Mouse (Mus musculus): ENCODE data around the gene Gfra1. TPM values are rescaled to one million over a fixed set of nuclear protein-coding genes. Genes with fewer than 3 reads are reported as not detected.

Gfra1 gene
- total RNA-seq, 2 experiments from 2014 or later = 3.4 to 3.5 TPM

DNA sequence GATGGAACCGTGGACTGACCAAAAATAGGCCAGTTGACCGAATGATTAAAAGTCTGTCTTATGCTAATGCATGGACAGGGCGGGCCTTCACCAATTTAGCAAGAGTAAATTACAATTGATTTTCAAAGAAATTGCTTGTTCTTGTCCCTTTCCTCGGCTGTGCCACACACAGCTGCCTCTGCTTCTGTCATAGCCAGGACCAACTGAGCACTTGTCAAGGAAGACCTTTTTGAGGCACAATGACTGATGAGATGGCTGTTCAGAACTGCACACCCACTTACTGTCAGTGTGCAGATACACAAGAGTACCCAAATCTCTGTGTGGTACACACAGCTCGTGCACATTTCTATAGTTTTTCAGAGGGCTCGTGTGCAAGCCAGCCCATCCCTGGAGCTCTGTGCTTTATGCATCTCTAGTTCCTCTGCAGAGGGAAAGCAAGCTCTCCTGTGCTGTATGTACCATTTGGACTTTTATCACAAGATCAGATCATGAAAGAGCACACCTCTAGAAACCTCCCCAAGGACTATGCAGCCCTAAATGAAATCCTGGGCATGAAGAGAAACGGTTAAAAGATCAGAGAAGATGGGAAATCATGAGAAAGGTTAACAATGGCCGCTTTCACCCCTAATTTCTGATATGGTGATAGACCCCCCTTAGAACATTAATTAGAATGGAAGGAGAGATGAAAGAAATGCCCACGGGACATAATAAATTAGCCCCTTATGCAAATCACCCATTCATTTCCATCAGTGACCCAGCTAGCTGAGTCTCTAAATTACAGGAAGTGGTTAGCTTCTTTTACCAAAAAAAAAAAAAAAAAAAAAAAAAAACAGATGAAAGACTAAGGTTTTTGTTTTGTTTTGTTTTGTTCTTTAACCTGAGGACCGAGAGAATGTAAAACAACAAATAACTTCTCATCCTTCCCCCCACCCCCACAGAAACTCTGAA, 12.7 kb downstream of the Gfra1 start:
- DNase-seq (ENCODE audit: low spot score) = no peak

DNA sequence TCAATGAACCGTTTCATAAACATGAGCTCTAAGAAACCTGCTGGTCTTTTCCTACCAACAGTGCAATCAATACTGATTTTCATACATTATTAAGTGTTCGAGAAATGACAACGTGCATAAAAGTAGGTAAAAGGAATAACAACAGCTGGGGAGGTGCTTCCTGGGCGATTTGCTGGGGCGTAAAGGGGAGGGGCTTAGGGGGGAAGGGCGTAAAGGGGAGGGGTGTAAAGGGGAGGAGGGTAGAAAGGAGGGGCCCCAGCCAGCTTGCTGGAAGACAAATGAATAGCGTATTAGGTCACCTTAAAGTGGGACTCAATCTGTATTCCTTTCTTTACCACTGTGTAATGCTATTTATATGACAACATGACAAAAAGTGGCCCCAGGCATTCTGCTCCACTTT, 13.9 kb downstream of the Gfra1 start:
- DNase-seq (ENCODE audit: low spot score) = no peak

DNA sequence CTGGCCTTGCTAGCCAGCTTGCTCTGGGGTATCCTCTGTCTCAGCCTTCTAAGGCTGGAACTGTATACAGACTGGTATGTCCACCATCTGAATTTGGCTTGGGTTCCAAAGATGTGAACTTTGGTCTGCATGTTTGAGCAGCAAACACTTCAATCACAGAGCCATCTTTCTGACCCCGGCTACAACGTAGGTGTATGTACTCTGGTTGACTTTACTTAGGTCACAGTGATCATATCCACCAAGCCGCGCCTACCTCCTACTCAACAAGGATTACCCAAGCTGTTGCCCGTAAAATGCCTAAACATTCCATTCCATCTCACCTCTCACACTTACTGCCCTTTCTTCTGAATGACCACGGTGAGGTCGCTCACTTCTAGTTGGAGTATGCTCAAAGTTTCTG, 14.5 kb downstream of the Gfra1 start:
- DNase-seq (ENCODE audit: low spot score) = no peak

DNA sequence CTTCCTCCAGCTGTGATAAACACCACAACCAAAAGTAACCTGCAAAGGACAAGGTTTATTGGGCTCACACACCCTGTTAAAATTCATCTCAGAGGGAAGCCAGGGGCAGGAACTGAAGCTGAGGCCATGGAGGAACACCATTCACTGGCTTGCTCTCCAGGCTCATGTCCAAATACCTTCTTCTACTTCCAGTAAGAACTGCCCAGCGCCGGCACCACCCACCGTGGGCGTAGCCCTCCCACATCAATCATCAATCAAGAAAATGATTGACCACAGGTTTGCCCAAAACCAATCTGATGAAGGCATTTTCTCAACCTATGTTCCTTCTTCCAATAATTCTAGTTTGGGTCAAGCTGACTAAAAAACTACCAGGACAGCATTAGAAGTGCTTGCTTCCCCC, 16.9 kb downstream of the Gfra1 start:
- no peak for DNase-seq (ENCODE audit: low spot score)

DNA sequence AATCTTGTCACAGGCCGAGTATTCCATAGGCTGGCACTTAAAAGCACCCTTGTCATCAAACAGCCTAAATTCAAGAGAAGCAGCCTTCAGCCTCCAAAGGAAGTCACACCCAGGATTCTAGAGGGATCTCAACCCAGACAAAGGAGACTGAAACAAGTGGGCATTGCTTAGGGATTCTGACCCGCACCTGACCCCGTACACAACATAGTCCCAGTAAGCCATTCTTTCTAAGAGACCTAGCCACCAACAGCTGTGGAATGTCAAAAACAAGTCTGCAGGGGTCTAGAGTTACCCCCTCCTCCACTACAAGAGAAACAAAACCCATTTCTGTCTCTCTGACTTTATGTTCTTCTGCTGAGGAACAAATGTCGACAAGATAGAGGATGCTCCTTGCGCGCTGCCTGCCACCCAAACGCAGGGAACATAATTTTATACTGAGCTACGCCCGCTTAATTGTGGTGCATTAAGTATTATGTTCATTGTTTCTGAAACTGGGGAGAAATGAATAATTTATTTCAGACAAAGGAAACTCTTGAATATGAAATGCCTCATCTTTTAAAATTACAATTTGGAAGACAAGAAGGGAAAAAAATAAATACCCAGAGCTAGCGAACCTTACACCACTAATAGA, 18.2 kb downstream of the Gfra1 start:
- no peak for DNase-seq (ENCODE audit: low spot score)

DNA sequence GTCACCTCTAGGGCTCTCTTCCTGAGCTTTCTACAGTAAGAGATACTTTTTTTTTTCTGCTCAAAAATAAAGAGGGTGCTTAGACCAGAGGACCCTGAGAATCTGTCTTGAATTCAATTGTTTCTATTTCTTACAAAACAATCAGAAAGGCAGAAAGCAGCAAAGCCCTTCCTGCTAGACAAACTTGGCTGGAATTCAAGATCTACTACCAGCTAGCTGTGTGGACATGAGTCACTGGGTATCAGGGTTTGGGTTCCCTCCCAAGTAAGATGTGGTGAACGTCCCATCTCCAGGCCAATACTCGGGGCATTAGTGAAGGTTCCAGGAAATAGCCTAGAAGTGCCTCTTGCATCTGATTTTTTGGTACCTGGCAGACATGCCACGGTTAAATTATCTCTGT, 18.8 kb downstream of the Gfra1 start:
- no peak for DNase-seq (ENCODE audit: low spot score)

DNA sequence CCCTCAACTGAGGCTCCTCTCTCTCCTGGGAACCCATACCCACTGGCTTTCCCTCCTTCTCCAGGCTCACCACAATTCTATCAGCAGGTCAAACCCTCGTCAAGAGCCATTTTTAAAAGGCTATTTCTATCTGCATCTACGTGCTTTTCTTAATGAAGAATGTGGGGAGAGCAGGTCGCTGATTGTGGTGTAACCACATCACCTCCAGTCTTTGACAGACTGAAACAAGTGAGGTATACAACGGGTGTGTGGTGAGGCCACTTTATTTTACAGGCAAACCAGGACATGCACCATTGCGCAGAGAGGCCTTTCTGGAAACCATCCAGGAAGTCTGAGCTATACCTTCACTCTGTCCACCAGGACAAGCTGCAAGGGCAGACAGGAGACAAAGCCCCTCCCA, 19.8 kb downstream of the Gfra1 start:
- DNase-seq (ENCODE audit: low spot score) = no peak

DNA sequence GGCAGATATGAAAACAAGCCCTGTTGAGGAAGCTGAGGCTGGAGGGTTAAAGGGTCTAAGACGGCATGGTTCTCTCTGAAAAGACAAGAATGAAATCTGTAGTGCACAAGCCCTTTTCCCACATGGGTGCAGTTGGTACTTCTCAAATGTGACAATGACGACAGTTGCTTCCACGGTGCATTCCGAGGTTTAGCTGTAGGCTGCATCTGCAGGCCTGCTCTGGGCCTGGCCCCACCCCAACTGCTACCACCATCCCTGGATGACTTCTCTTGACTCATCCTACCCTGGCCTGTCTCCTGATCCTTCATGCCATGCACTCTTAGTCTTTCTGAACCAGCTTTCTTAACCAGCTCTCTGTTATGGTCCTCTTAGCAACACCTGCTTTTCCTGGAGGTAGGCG, 22.9 kb downstream of the Gfra1 start:
- no peak for DNase-seq (ENCODE audit: low spot score)

DNA sequence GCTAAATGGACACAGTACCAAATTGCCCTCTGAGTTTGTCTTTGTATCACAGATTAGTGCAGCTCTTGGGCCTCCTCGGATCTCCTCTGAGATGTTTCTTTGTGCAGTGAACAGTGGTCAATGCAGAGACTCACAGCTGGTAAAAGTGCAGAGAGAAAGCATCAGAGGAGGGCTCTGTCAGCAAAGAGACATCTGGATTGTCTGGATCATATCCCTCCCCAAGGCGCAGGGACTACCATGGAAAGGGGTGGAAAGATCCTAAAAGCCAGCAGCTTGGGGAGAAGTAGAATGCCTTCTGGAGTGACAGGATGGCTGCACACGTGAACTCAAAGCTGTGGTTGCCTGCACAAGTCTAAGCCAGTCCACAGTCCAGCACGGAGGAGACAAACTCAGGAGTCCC, 27.2 kb downstream of the Gfra1 start:
- no peak for DNase-seq (ENCODE audit: low spot score)

DNA sequence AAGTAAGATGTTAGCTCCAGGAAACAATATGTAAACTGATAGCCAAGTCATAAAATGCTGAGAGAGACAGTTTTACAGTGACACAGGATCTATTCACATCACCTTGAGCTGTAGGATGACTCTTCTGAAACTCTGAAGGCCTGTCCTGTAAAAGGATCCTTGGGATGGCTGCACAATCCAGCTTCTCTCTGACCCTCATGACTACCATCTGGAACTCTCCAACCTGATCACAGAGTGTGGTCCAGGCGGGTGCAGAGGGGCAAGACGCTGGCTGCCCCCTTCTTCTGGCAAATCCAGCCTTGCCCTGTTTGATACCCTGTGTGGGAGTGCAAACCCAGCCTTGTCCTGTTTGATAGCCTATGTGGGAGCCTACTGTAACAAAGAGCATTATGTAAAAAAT, 28.4 kb downstream of the Gfra1 start:
- no peak for DNase-seq (ENCODE audit: low spot score)

DNA sequence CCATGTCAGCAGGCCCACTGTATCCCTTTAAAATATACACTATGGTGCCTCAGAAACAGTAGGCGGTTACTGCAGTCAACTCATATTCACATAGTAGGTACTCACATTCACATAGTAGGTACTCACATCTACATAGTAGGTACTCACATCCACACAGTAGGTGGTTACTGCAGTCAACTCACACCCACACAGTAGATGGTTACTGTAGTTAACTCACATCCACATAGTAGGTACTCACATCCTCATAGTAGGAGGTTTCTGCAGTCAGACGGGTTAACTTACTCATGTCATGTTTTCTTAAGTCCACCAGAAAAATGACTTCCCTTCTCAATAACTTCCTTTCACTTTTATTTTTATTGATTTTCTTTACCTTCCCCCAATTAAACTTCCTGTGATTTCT, 30.8 kb downstream of the Gfra1 start:
- no peak for DNase-seq (ENCODE audit: low spot score)

DNA sequence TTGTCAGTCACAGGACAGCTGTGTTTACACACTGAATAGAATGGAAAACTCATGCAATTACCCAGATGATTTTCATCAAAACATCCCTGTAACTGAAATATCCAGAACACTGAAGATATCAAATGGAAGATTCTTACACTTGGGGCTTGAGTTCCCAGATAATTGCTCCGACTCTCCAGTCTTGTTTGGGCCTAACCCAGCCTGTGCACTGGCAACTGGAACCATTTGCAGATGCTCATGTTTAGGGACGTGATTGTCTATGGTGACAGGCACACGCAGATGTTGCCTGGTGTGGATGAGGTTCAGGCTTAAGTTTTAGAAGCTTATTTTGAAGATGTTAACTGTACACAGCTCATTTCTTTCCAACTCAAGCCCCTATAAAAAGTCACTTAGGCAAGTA, 31.5 kb downstream of the Gfra1 start:
- no peak for DNase-seq (ENCODE audit: low spot score)

DNA sequence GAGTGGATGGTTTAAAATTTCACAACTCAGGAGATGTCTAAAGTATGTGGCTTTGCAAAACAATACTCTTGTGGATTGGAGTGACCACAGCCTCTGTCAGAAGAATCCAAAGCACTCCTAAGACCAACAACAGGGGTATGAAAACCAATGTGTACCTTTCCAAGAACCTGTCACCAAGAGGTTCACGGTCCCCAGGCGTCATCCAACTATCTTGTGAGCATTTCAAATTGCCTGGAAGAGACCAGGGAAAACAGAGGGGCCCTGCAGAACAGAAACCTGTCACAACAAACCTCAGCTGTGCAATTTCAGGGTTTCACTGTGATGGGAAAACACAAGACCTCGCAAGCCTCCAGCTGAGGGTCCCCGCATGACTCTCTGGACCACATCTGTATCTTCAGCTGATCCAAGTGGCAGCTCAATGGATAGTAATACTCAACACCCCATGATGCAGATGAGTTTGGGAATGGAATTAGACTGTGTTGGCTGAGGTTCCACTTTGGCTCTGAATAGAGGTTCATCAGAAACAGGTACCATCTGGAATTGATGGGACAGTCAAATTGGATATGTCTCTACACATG, 32.7 kb downstream of the Gfra1 start:
- no peak for DNase-seq (ENCODE audit: low spot score)

DNA sequence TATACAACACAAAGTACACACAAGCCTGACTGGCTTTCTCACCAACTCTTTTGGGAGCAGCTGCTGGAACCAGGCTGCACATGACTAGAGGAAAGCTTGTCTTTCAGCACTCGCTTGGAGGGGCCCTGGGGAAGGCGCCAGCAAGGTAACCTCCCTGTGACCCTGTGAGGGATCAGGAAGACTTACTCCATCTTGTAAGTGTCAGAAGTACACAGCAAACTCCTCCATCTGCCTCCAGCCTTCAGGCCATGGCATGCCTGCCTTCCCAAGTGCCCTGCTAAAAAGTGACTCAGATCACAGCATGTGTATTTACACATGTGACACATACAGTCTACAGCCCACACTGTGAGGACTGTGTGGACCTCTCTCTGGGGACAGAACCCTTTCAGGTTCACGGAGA, 36.0 kb downstream of the Gfra1 start:
- no peak for DNase-seq (ENCODE audit: low spot score)

DNA sequence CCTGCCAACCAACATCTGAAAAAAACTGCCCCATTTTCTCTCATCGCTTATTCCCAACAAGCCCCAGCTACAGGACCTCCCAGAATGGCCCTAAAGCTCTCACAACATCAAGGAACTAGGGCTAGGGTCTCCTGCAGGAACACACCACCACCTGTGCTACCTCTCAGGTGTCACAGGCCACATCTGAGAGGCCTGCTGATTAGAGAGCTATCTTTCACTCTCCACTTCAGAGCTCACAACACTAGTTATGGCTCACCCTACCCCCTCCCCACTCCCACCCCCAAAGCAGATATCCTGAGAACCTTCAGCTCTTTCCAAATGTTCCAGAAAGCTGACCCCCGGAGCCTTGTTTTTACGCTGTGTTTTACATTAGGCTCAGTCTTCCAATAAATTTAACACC, 36.4 kb downstream of the Gfra1 start:
- DNase-seq (ENCODE audit: low spot score) = no peak

DNA sequence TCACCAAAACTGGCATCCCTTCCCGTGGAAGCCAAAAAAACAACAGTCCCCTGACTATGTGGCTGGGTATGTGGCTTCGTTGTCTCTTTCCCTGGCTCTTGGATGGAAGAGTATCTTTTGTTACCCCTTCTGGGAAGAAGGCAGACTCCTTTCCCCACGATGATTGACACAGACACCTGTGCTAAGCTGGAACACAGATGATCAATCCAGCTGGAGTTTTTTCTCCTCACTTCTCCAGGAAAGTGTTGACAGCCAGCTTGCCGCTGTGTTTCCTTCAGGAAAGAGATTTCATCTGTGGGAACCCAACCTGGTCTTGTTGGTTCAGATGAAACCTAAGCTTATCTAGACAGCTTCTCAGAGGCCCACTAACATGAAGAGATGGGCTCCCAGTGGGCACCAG, 40.5 kb downstream of the Gfra1 start:
- DNase-seq (ENCODE audit: low spot score) = no peak

DNA sequence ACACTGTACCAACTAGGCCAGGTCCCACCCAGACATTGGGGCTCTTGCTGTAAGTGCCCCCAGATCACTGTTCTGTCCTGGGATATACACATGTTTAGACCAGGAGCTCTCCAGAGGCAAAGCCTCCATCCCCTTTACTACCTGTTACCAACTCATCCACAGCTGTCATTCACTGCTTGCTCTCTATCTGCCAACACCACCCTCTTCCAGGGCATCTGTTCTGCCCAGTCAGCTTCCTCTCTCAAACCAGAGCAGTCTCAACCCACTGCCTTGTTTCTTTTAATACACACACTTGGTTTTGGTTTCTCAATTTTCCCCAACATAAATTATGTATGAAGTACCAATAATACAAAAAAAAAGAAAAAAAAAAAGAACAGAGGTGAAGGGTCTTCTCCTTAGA, 41.0 kb downstream of the Gfra1 start:
- no peak for DNase-seq (ENCODE audit: low spot score)

DNA sequence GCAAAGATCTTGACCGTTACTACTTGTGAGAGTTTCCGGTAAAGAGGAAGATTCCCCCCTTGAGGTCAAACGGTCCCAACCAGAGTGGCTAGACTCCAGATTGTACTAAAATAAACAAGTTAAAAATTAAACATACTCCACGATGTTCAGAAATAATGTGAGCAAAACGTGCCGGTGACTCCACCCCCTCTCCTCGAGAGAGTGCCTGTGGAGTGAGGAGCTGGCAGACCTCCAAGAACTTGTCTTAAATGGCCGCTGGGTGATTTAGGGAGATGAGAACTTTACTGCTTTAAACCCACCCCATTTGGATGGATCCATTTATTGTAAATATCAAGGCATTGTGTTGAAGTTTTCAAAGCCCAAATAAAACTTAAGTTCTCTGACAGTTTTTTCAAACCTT, 42.4 kb downstream of the Gfra1 start:
- peak; percentile 15 for DNase-seq (ENCODE audit: low spot score)

DNA sequence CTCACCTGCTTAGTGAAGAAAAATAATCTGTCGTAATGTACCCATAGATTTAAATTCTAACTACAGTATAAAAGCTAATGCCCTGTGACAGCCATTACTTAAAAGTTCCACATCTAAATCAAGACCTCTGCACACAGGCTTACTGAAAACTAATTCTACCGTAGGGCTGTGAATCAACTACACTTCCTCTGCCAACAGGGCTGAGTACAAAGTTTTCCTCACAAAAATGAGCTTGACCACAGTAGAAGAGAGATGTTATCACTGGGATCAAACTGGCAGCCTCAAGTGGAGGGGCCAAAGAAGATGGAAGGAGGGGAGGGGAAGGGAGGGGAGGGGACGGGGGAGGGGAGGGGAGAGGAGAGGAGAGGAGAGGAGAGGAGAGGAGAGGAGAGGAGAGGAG, 42.9 kb downstream of the Gfra1 start:
- DNase-seq (ENCODE audit: low spot score) = no peak

DNA sequence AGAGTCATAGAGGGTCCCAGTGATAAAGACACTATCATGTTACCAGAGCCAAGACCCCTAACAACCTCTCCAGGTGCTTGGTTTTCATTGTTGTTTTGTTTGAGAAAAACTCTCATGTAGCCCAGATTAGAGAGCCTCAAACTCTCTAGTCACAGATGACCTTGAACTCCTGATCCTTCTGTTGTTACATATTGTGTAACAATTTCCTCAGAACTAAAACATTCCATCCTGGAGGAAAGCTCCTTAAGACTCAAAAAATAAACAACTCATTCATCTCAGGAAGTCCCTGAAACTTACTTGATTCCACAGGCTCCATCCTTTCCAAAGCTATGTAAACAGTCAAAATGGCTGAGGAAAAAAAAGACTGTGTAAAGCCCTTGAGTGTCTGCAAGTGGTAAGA, 49.0 kb downstream of the Gfra1 start:
- DNase-seq (ENCODE audit: low spot score) = no peak

DNA sequence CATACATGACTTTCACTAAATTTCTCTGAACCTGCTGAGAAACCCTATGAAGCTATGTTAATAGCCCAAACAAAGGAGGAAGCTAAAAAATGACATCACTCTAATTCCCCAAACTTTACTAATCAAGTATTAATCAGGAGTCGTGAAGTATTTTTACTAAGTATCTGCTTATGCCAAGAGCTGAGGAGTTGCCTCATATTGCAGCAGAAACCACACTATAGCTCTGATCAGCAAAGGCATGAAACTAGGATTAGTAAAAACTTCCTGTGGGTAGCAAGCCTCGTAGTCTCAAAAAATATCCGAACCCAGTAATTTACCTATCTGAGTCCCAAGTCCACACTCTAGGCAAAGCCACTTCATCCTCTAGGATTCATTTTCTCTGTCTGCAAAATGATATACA, 55.5 kb downstream of the Gfra1 start:
- no peak for DNase-seq (ENCODE audit: low spot score)

DNA sequence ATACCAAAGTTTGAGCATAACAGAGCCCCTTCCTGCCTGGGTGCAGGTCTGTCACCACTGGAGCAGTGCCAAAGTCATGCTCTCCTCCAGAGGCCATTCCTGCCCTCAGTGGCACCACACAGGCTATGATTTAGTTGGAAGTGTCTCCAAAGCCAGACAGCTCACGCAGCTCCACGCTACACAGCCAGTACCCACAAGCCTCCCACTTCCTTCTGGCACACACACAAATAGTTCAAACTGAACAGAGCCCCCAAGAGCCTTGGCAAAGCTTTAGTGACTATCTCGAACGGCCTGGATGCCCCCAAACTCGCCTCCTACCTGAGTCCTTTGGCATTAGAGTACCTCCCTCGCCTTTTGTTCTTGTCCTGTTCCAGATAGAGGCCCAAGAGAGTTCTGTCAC, 56.5 kb downstream of the Gfra1 start:
- DNase-seq (ENCODE audit: low spot score) = no peak

DNA sequence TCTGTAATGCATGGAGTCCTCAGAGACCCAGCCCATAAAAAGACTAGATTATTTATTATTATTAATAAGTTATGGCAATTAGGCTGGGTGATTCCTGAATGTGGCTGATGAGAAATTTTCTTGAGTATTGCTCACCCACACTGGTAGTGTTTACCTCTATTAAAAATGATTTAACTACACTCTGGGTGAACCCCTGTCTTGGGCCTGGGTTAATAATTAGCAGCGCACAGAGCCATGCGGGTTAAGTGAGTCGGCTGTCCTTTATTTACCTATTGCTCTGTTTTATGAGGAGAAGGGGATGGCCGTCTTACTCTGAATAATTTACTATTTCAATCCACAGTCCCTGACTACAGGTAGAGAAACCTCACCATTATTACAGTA, 59.1 kb downstream of the Gfra1 start:
- no peak for DNase-seq (ENCODE audit: low spot score)

Data from gastrocnemius, adult 18-20 months (tissue).